Mouse (Mus musculus): ENCODE measurements around the gene Hid1.
"Not testable (repeated sequence)": the region's sequence is repeated elsewhere in the genome, so short reads cannot be mapped to it uniquely, and the experiment has no call there.

Gene Hid1

GRCm38 (mm10) chr11:115367395-115367944 lies at the start of gene Hid1:
Gene Hid1, minus strand, starts transcription at chr11:115367756.
- peak; percentile 47 for DNase-seq (ENCODE audit: low read depth)

GRCm38 (mm10) chr11:115409556-115409955 lies 42.0 kb upstream of the Hid1 start:
- no peak for DNase-seq (ENCODE audit: low read depth)

DNA sequence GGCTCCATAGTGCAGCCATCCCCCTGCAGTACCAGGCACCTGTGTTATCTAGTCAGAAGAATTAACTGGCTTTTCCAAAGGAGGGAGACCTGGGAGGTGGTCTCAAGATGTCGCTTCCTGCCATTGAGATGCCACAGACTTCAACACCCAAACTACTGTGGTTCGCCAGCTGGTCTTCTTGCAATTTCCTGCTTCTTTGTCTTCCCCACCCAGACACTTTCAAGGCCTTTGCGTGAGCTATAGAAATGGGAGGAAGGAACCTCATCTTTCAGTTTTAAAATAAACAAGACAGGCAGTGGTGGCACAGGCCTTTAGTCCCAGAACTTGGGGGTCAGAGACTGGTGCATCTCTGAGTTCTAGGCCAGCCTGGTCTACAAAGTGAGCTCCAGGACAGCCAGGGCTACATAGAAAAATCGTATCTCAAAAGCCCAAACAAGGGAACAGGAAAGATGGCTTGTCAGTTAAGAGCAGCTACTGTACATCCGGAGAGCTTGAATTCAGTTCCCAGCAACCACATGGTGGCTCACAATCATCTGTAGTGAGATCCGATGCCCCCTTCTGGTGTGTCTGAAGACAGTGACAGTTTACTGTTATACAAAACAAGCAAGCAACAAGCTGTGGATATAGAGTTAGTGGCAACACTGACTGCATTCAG lies 40.8 kb upstream of the Hid1 start:
- DNase-seq (ENCODE audit: low read depth) = no peak

GRCm38 (mm10) chr11:115406858-115407401 lies 39.4 kb upstream of the Hid1 start:
- DNase-seq (ENCODE audit: low read depth) = no peak

GRCm38 (mm10) chr11:115405723-115406122 lies 38.2 kb upstream of the Hid1 start:
- DNase-seq (ENCODE audit: low read depth) = no peak

GRCm38 (mm10) chr11:115403338-115404124 lies 36.0 kb upstream of the Hid1 start, which contains the start of gene Mrpl58:
Gene Mrpl58, plus strand, starts transcription at chr11:115403752.
- DNase-seq (ENCODE audit: low read depth) = peak; percentile 94

DNA sequence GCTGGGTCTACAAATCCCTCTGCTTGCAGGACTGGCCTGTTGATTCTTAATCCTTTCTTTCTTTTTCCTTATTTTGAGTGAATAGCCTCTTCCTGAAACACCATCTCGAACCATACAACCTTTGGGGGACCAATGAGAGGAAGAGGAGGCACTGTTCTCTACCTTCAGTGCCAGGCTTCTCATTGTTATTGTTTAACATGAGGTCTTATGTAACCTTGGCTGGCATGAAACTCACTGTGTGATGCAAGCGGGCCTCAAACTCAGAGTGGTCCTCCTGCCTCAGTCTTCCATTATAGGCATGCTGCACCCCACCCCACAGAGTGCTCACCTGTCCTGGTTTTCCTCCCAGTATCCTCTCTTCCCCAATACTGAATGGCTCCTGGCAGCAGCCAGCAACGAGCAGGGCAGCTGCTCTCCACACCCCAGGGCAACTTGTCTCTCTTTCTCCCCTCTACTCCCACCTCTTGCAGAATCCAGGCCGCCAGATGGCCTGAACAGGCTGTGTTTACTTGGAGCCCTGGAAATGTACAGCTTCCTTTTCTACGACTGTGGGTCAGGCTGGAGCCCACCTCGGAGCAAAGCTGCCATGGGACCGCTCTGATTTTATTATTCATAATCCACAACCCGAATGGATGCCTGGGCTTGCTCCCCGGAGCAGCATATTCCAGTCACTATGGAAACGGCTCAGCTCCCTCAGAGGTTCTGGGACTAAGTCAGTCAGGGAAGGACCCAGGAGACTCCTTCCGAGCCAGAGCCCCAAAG lies 33.3 kb upstream of the Hid1 start:
- peak; percentile 31 for DNase-seq (ENCODE audit: low read depth)

GRCm38 (mm10) chr11:115400126-115400525 lies 32.6 kb upstream of the Hid1 start:
- peak; percentile 46 for DNase-seq (ENCODE audit: low read depth)

- peak; percentile 79 for DNase-seq (ENCODE audit: low read depth)
Measured at GRCm38 (mm10) chr11:115398085-115398484, 30.5 kb upstream of the Hid1 start.

- DNase-seq (ENCODE audit: low read depth) = no peak
Measured at GRCm38 (mm10) chr11:115393721-115394325, 26.3 kb upstream of the Hid1 start.

DNA sequence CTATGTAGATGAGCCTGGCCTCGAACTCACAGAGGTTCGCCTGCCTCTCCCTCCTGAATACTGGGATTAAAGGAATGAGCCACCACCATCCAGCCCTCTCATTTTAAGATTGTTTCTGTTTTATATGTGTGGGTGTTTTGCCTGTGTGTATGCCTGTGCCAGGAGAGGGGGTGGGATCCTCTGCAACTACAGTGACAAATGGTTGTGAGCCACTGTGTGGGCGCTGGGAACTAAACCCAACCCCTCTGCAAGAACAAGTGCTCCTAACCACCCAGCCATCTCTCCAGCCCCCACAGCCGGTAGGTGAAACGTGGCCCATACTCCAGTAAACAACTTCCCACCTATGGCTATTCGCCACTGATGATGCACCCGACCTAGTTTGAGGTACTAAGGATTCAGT lies 23.8 kb upstream of the Hid1 start:
- DNase-seq (ENCODE audit: low read depth) = no peak

GRCm38 (mm10) chr11:115386859-115387258 lies 19.3 kb upstream of the Hid1 start:
- DNase-seq (ENCODE audit: low read depth) = not testable (repeated sequence)

DNA sequence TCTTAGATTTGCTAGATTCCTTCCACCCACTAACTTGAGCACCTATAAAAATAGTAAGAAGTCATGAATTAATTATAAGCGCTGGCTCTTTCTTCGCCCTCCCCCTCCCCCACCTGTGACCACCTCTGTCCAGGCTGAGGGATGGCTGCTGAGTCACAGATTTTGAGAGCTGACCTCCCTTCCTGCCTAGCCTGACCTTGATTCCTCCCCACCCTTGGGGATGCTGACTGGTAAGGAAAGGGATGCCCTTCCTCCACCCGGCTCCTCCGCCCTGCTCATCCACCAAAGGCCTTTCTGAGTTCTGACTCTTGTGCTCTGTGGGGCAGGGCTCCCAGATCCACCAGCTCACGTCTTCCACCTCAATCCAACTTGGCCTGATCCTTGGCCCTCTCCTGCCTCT lies 17.0 kb upstream of the Hid1 start:
- peak; percentile 22 for DNase-seq (ENCODE audit: low read depth)

GRCm38 (mm10) chr11:115383701-115384474 lies 16.3 kb upstream of the Hid1 start:
- peak; percentile 52 for DNase-seq (ENCODE audit: low read depth)

- DNase-seq (ENCODE audit: low read depth) = peak; percentile 43
Measured at GRCm38 (mm10) chr11:115382891-115383290, 15.3 kb upstream of the Hid1 start.

DNA sequence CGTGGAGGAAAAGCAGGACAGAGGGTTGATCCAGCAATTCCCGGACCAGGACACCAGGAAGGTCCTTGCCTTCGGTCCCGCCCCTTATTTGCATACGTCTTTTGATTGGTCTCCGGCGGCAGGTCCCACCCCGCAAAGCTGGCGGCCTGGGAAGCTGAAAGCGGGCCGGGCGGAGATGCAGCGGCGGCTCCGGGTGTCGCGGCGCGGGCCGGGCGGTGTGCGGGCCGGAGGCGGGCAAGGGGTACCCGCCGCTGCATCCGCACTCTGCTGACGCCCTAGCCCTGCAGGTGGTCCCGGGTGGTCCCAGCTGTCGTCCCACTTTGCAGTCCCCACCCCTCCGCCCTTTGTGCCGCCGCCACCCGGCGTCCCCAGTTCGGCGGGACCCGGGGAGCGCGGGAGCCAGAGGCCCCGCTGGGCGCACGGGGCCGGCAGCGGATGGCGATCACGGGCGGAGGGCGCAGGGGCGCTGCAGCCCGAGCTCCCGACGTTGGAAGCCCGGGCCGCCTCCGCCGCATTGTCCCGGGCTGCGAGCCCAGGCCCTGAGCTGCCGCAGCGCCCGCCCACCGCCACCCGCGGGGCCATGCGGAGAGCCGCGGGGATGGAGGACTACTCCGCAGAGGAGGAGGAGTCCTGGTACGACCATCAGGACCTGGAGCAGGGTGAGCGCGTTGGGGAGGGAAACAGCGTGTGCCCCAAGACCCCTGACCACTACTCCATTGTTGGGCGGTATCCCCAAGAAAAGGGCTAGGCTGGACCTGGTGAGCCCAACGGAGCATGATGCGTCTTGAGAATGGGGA lies 14.4 kb upstream of the Hid1 start, which contains the start of gene Cdr2l:
Gene Cdr2l (plus strand): TSS at position 174 of the 797 bp plus-strand sequence.
- DNase-seq (ENCODE audit: low read depth) = peak; percentile 96

- DNase-seq (ENCODE audit: low read depth) = peak; percentile 77
Measured at GRCm38 (mm10) chr11:115381276-115381675, 13.7 kb upstream of the Hid1 start.

DNA sequence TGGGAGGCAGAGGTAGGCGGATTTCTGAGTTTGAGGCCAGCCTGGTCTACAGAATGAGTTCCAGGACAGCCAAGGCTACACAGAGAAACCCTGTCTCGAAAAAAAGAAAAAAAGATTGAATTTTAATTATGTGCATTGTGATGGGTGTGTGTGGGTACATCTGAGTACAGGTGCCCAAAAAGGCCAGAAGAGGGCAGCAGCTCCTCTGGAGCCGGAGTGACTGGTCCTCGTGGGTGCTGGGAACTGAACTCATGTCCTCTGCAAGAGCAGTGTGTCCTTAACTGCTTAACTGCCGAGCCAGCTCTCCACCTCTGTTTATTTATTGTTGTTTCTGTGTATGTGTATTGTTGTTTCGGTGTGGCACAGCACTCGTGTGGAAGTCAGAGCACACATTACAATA lies 10.3 kb upstream of the Hid1 start:
- no peak for DNase-seq (ENCODE audit: low read depth)

DNA sequence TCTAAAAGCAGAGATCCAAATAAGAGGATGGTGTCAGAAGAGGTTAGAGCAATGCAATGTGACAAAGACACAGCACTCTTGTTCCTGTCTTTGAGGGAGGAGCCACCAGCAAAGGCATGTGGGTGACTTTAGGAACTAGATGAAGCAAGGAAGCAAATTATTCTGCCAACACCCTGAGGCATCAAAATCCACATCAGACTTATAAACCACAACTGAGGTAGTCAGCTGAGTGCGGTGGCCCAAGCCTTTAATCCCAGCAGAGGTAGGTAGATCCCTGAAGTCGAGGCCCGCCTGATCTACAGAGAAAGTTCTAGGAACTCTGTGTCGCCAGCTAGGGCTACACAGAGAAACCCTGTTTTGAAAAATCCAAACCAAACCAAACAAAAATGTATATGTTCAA lies 9.7 kb upstream of the Hid1 start:
- no peak for DNase-seq (ENCODE audit: low read depth)

- DNase-seq (ENCODE audit: low read depth) = peak; percentile 43
Measured at GRCm38 (mm10) chr11:115376722-115377121, 9.2 kb upstream of the Hid1 start.
